Mouse (Mus musculus): ENCODE measurements around the gene Ddx56. TPM values are rescaled to one million over a fixed set of nuclear protein-coding genes. Genes with fewer than 3 reads are reported as not detected.

The Ddx56 gene
- 22.4 and 29.5 TPM in 2 replicates for total RNA-seq (2023)

DNA sequence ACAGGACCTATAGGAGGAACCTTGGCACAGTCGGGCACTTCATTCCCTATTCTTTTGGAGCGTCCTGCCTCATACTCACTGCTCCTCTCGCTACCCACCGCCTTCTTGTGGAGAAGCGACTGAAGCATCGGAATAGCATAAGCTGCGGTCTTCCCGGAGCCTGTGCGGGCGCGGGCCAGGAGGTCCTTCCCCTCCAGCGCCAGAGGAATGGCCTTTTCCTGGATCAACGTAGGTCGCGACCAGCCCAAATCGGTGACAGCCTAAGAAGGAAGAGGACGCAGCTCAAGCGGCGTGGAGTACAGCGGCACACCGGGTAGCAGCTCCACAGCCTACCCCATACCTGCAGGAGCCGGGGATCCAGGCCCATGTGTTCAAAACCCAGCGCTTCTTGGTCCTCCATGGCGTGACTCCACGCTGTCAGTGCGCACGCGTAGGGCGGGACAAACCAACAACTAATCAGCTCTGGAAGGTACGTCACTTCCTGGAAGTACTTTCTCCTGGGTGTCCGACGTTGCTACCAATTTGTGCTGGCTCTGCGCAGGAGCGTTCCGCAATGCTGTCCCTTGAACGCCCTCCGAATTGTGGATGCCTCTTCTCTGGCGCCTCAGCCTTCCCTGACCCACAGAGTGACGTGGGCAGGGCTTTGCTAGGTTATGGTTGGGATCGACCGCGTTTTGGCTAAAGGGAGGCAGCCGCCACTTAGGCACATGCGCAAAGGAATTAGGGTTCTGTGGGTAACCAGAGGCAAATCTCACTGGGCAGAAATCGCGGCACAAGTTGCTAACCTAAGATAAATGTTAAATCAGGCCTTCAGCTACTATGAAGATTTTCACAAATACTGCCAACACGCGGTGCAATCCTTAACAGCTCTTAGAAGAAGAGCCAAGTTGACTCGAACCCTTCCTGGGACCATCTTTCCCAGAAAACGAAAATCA, at the start of gene Ddx56:
Gene Ddx56, minus strand, starts transcription at position 453 of the 935 bp plus-strand sequence.

GRCm38 (mm10) chr11:6291401-6292115, 24.0 kb upstream of the Ddx56 start, which contains the start of gene Ogdh:
TSS of gene Ogdh (plus strand) at chr11:6291633.

GRCm38 (mm10) chr11:6274387-6275093, 7.0 kb upstream of the Ddx56 start, which contains the start of gene Tmed4:
TSS of gene Tmed4 (minus strand) at chr11:6274870.

DNA sequence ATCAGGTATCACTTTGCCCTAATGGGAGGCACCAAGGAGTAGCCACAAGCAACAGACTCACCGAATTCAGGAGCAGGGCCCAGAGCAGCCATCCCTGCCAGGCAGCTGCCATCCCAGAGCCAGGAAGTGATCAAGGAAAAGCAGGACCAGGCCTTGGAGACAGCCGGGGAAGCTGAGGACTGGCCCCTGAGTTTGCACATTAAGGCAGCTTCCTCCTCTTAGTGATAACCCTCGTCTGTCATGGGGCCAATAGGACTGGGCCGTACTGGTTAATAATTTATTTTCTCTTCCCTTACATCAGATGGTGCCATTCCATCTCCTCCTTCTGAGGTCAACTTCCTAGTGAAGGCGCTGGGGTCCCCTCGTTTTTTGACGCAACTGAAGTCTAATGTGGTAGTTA, 37.6 kb downstream of the Ddx56 start, which contains the start of gene Npc1l1:
Gene Npc1l1, minus strand, starts transcription at position 132 of the 400 bp plus-strand sequence.

Other genes with a start within 250 kb of the Ddx56 start
- 1.5 TPM in 2 replicates for gene Camk2b, start 201.4 kb downstream of the Ddx56 start, total RNA-seq (2023)
- 0.25 and 0.28 TPM in 2 replicates for gene A730071L15Rik, start 67.7 kb downstream of the Ddx56 start, total RNA-seq (2023)
- 26.1 and 32.5 TPM in 2 replicates for gene Nudcd3, start 67.4 kb downstream of the Ddx56 start, total RNA-seq (2023)
- gene Npc1l1, start 37.6 kb downstream of the Ddx56 start, total RNA-seq (2023): not detected in 2 replicates
- gene Tmed4, start 7.1 kb upstream of the Ddx56 start, total RNA-seq (2023): 20.4 and 24.6 TPM in 2 replicates
- 112 and 120 TPM in 2 replicates for gene Ogdh, start 23.9 kb upstream of the Ddx56 start, total RNA-seq (2023)
- gene Zmiz2, start 121.3 kb upstream of the Ddx56 start, total RNA-seq (2023): 25.9 and 30.2 TPM in 2 replicates
- gene Ppia, start 147.7 kb upstream of the Ddx56 start, total RNA-seq (2023): 641 TPM in 2 replicates
- 90.5 and 90.8 TPM in 2 replicates for gene H2afv, start 176.7 kb upstream of the Ddx56 start, total RNA-seq (2023)
- 49.4 and 60.3 TPM in 2 replicates for gene Purb, start 208.1 kb upstream of the Ddx56 start, total RNA-seq (2023)

All from neutrophil, adult 65 days (primary cell).